Mouse (Mus musculus): ENCODE measurements around the gene Kif24.

Gene Kif24

GRCm38 (mm10) chr4:41464345-41465286 is at the start of gene Kif24, which contains the start of gene Nudt2:
TSS of gene Kif24 (minus strand) at chr4:41464887.
TSS of gene Nudt2 (plus strand) at chr4:41465151.
- DNase-seq = peak; percentile 98 to 100

GRCm38 (mm10) chr4:41513714-41514113 is 49.0 kb upstream of the Kif24 start:
- no peak for DNase-seq

GRCm38 (mm10) chr4:41513309-41513708 is 48.6 kb upstream of the Kif24 start:
- DNase-seq = no peak

GRCm38 (mm10) chr4:41507998-41508397 is 43.3 kb upstream of the Kif24 start:
- DNase-seq = no peak

- DNase-seq = no peak
Observed at GRCm38 (mm10) chr4:41507326-41507924, 42.7 kb upstream of the Kif24 start.

GRCm38 (mm10) chr4:41506906-41507305 is 42.2 kb upstream of the Kif24 start:
- DNase-seq = peak; percentile 93 to 95

GRCm38 (mm10) chr4:41506156-41506555 is 41.5 kb upstream of the Kif24 start:
- peak; percentile 58 to 85 for DNase-seq

- peak; percentile 35 to 67 for DNase-seq
Observed at GRCm38 (mm10) chr4:41505131-41505551, 40.5 kb upstream of the Kif24 start.

- DNase-seq = no peak
Observed at GRCm38 (mm10) chr4:41504325-41504724, 39.6 kb upstream of the Kif24 start.

GRCm38 (mm10) chr4:41502986-41503412 is 38.3 kb upstream of the Kif24 start, which contains the start of gene AI464131:
TSS of gene AI464131 (minus strand) at chr4:41503076.
- DNase-seq = peak; percentile 99 to 100

- no peak for DNase-seq
Observed at GRCm38 (mm10) chr4:41502171-41502940, 37.7 kb upstream of the Kif24 start.

- DNase-seq = peak; percentile 74 to 82
Observed at GRCm38 (mm10) chr4:41500787-41501186, 36.1 kb upstream of the Kif24 start.

GRCm38 (mm10) chr4:41499619-41500018 is 34.9 kb upstream of the Kif24 start:
- DNase-seq = no peak

- DNase-seq = peak; percentile 84 to 88
Observed at GRCm38 (mm10) chr4:41498921-41499391, 34.3 kb upstream of the Kif24 start.

GRCm38 (mm10) chr4:41497995-41498845 is 33.5 kb upstream of the Kif24 start:
- DNase-seq = no peak

GRCm38 (mm10) chr4:41497579-41497978 is 32.9 kb upstream of the Kif24 start:
- no peak for DNase-seq

- peak; percentile 78 to 84 for DNase-seq
Observed at GRCm38 (mm10) chr4:41497046-41497445, 32.4 kb upstream of the Kif24 start.

- peak in 1 of 2 experiments; percentile 20 for DNase-seq
Observed at GRCm38 (mm10) chr4:41495850-41496249, 31.2 kb upstream of the Kif24 start.

- DNase-seq = no peak
Observed at GRCm38 (mm10) chr4:41495076-41495475, 30.4 kb upstream of the Kif24 start.

- peak; percentile 75 to 83 for DNase-seq
Observed at GRCm38 (mm10) chr4:41494378-41494777, 29.7 kb upstream of the Kif24 start.

- no peak for DNase-seq
Observed at GRCm38 (mm10) chr4:41493464-41494116, 28.9 kb upstream of the Kif24 start.

Measured in kidney, postnatal 36 days (tissue).